Mouse (Mus musculus) liver, embryonic 14.5 days (tissue): ENCODE data around the gene Vezf1.

ENCODE experiments used
- CTCF ChIP-seq: IDR thresholded peaks from 2 replicates; pipeline ENCODE4 v1.5.1; 2016; ENCODE audit warnings: antibody characterized with exemption, low read depth, control low read depth
- EP300 ChIP-seq: IDR thresholded peaks from 2 replicates; pipeline ENCODE4 v1.6.1; 2016; ENCODE audit warnings: antibody characterized with exemption, low read depth

GRCm38 (mm10) chr11:88030836-88031235 is 37.2 kb upstream of the Vezf1 start:
- TF ChIP-seq CTCF (no peak), EP300 (no peak)
